Mouse (Mus musculus) central nervous system, embryonic 18 days (tissue): ENCODE measurements around the gene Lsamp. TPM values are rescaled to one million over a fixed set of nuclear protein-coding genes. Genes with fewer than 3 reads are reported as not detected.

Experiments
- polyA plus RNA-seq: library from polyadenylated mRNA; depleted of rRNA; stranded (reverse); fragments of >200 nt; gene quantifications from 2 replicates; pipeline ENCODE4 v1.2.3, GENCODE M21; 2012; rRNA removed

The Lsamp gene
- polyA plus RNA-seq, result 50.4 and 50.7 TPM in 2 replicates

DNA sequence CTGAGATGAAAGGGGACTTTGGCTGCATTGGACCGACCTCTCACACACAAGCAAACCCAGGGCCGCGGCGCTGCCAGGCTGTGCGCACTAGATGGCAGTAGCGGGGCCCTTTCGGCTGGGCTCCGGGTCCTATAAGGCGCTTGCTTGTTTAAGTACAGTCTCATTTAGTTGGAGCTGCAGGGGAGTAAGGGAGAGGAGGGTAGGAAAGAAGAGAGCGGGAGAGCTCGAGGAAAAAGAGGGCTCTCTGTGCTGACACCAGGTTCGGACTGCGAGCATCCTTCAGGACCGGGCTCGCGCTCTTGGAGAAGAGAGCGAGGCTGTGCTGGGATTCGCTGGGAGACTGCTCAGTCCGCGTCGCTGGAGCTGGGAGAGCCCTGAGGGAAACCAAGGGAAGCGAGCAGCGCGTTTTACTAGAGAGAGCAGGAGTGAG is at the start of gene Lsamp:
Gene Lsamp (plus strand): TSS at position 157 of the 430 bp plus-strand sequence.

